Mouse (Mus musculus) spleen, adult 2 months (tissue): ENCODE measurements around the gene Taco1. TPM values are rescaled to one million over a fixed set of nuclear protein-coding genes. Genes with fewer than 3 reads are reported as not detected.

Experiments
- DNase-seq, 2 experiments: peaks; one replicate each; pipeline versions ENCODE4 v3.0.0 to v3.0.0-alpha.2; 2012 to 2021; ENCODE audit warnings: low spot score in 2 of 2, low read depth in 1 of 2
- H3K27ac ChIP-seq: fragments of 200-500 bp; 2 replicates; pipeline ENCODE4 v1.5.1; 2012; ENCODE audit warnings: low read length, inconsistent platforms; ENCODE audit not compliant: insufficient read depth
- H3K27me3 ChIP-seq: fragments of 200-500 bp; 2 replicates; pipeline ENCODE4 v1.6.1; 2012; ENCODE audit warnings: mild to moderate bottlenecking, moderate library complexity, low read length, inconsistent platforms; ENCODE audit not compliant: control insufficient read depth, insufficient read depth
- H3K36me3 ChIP-seq: fragments of 200-500 bp; 2 replicates; pipeline ENCODE4 v1.6.1; 2012; ENCODE audit warnings: mild to moderate bottlenecking, low read length, inconsistent platforms; ENCODE audit not compliant: control insufficient read depth, insufficient read depth
- H3K4me1 ChIP-seq: fragments of 200-500 bp; 2 replicates; pipeline ENCODE4 v1.6.1; 2011; ENCODE audit warnings: inconsistent platforms; ENCODE audit not compliant: control insufficient read depth, insufficient read depth, insufficient read length
- H3K4me3 ChIP-seq: fragments of 200-500 bp; 2 replicates; pipeline ENCODE4 v1.5.1; 2011; ENCODE audit warnings: mild to moderate bottlenecking, inconsistent platforms; ENCODE audit not compliant: insufficient read depth, insufficient read length; ENCODE audit errors: extremely low read depth
- CTCF ChIP-seq: fragments of 200-500 bp; IDR thresholded peaks from 2 replicates; pipeline ENCODE4 v1.5.1; 2011; ENCODE audit warnings: mild to moderate bottlenecking, inconsistent platforms; ENCODE audit not compliant: insufficient read depth, insufficient read length, insufficient replicate concordance; ENCODE audit errors: extremely low read depth
- POLR2A ChIP-seq: fragments of 200-500 bp; IDR thresholded peaks from 2 replicates; pipeline ENCODE4 v1.6.1; 2011; ENCODE audit warnings: low read depth, low read length, inconsistent platforms
- WGBS: fragments of 180-500 bp; shearing (Covaris S2); methylation state at CpG from one replicate; pipeline ENCODE4 v1.1.7; 2018; 5-methylcytosine and 5-hydroxymethylcytosine counted together
- polyA plus RNA-seq: library from polyadenylated mRNA; depleted of rRNA; stranded (reverse); fragments of >200 nt; gene quantifications from 2 replicates; pipeline ENCODE4 v1.2.3, GENCODE M21; 2012

Gene Taco1
- polyA plus RNA-seq, 1 experiment = 6.1 TPM

DNA sequence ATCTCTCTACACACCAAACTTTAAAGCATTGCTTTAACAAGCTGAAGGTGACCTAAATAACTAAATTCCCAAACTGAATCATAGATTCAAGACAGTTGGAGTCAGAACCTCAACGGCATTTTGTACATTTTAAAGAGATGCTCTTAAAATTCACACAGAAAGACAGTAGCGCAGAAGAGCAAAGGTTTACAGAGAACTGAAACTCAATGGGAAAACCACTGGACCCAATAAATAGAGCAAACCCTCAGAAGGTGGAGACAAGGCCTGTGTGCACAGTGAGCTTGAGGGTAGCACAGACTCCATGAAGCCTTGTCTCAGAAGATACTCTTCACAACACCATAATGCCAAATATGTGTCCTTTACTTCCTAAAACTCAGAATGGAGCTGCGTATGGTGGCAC lies 20.1 kb upstream of the Taco1 start:
- H3K36me3 ChIP-seq = peaks cover 10% of the 10 kb centered on the region
- no peak overlapping the region for H3K4me3 ChIP-seq
- WGBS = 66% methylated on average over 3 of the region's 3 CpGs
- TF ChIP-seq POLR2A = no peak
- TF ChIP-seq CTCF = no peak
- H3K4me1 ChIP-seq = 0 out of 2 replicates have a peak, but pooled peaks cover 2% of the 10 kb centered on the region
- DNase-seq = no peak
- no peaks in the 10 kb centered on the region for H3K27me3 ChIP-seq
- H3K27ac ChIP-seq = no peak overlapping the region

DNA sequence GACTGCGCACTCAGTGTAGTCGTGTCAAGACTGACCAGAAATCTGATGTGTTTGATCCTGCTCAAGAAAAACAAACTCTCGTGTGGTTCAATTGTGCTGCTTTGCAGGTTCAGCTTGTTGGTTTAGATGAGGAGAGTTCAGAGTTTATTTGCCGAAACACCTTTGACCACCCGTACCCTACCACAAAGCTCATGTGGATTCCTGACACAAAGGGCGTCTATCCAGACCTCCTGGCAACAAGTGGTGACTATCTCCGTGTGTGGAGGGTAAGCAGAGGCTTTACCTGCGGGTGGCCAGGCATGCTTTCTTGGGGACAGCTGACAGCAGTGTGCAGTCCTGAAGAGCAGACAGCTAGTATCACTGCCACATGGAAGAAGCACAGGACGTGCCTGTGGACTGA lies 19.3 kb upstream of the Taco1 start:
- Histone ChIP-seq H3K4me3 (no peak overlapping the region), H3K27ac (no peak overlapping the region), H3K36me3 (peaks cover 10% of the 10 kb centered on the region), H3K4me1 (0 out of 2 replicates have a peak, but pooled peaks cover 2% of the 10 kb centered on the region), H3K27me3 (no peaks in the 10 kb centered on the region)
- 91% methylated on average over 9 of the region's 9 CpGs for WGBS
- TF ChIP-seq POLR2A = no peak
- TF ChIP-seq CTCF = no peak
- DNase-seq = no peak

GRCm38 (mm10) chr11:106053921-106054320 lies 11.9 kb upstream of the Taco1 start:
- Histone ChIP-seq H3K4me1 (no peaks in the 10 kb centered on the region; the same call in 1 of the 2 replicates), H3K4me3 (no peak overlapping the region), H3K36me3 (peaks cover 44% of the 10 kb centered on the region), H3K27ac (no peak overlapping the region), H3K27me3 (no peaks in the 10 kb centered on the region)
- DNase-seq = no peak
- 90% methylated on average over 2 of the region's 2 CpGs for WGBS
- TF ChIP-seq POLR2A (no peak), CTCF (no peak)

GRCm38 (mm10) chr11:106054600-106054999 lies 11.3 kb upstream of the Taco1 start:
- Histone ChIP-seq H3K4me3 (no peak overlapping the region), H3K36me3 (peaks cover 46% of the 10 kb centered on the region), H3K27me3 (no peaks in the 10 kb centered on the region), H3K27ac (no peak overlapping the region), H3K4me1 (no peaks in the 10 kb centered on the region; the same call in 1 of the 2 replicates)
- WGBS = 92% methylated on average over 8 of the region's 8 CpGs
- no peak for DNase-seq
- TF ChIP-seq POLR2A (no peak), CTCF (no peak)

DNA sequence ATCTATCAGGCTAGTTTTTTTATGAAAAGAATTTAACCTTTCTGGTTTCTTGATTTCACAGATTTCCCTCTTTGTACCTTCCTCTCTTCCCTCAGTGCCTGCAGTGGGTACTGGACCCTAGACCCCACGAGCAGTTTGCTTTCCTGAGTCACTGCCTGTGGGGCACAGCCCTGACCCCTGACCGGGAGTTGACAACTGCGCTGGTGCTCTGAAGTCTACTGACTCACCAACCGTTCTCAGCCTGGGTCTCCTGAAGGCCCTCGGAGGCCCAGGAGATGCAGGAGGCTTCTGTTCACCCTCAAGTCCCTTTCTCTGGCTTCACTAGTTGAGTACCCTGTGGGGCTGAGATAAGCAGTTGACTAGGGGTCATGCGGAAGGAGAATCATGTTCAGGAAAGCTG lies 10.5 kb upstream of the Taco1 start:
- DNase-seq = no peak
- 93% methylated on average over 6 of the region's 6 CpGs for WGBS
- no peaks in the 10 kb centered on the region; the same call in 1 of the 2 replicates for H3K4me1 ChIP-seq
- TF ChIP-seq POLR2A = no peak
- no peak for TF ChIP-seq CTCF
- no peak overlapping the region for H3K4me3 ChIP-seq
- no peak overlapping the region for H3K27ac ChIP-seq
- no peaks in the 10 kb centered on the region for H3K27me3 ChIP-seq
- H3K36me3 ChIP-seq = peaks cover 49% of the 10 kb centered on the region

DNA sequence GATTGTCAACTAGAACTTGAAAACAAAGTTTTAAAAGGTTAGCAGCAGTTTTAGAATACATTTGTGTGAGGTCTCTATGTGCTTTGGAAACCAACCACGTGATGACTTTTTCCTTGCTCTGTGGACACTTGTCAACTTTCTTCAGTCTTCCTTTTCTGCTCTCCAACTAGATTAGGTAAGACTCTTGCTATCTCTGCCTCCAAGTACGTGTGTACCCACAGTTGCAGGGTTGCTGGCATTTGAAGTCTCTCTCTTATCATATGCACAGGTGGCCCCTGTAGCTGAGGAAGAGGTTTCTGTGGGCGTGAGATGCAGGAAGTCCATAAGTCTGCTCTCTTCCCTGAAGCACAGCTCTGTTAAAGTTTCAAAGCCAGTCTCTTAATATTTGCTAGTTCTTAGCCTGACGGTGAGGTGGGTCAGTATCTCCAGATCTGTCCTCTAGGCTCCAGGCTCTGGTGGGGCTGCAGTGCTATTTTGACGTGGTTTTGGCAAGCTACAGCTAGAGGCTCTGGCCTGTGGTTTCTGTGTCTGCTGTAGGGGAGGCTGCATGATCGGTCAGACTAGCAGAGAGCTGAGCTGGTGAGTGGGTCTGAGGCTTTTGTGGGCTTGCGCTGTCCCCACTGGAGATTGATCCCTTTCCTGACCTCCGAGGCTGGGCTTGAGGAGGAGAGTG lies 8.9 kb upstream of the Taco1 start:
- Histone ChIP-seq H3K4me1 (no peaks in the 10 kb centered on the region; the same call in 1 of the 2 replicates), H3K27ac (peak overlapping the region; percentile 69), H3K27me3 (no peaks in the 10 kb centered on the region), H3K36me3 (peaks cover 46% of the 10 kb centered on the region), H3K4me3 (no peak overlapping the region)
- TF ChIP-seq CTCF (no peak), POLR2A (no peak)
- peak in 1 of 2 experiments; percentile 13 for DNase-seq
- 30% methylated on average over 8 of the region's 8 CpGs for WGBS

GRCm38 (mm10) chr11:106058020-106058419 lies 7.8 kb upstream of the Taco1 start:
- peaks cover 41% of the 10 kb centered on the region for H3K36me3 ChIP-seq

More at GRCm38 (mm10) chr11:106058020-106058419, 7.8 kb upstream of the Taco1 start:
- DNase-seq = no peak
- 82% methylated on average over 8 of the region's 8 CpGs for WGBS
- no peak overlapping the region for H3K27ac ChIP-seq
- no peaks in the 10 kb centered on the region for H3K27me3 ChIP-seq
- TF ChIP-seq POLR2A = no peak
- no peak for TF ChIP-seq CTCF
- H3K4me1 ChIP-seq = no peaks in the 10 kb centered on the region; the same call in 1 of the 2 replicates
- H3K4me3 ChIP-seq = no peak overlapping the region
